Mouse (Mus musculus) ES-E14 (cell line): Measurements from ENCODE around the gene Tsks. TPM values are rescaled to one million over a fixed set of nuclear protein-coding genes. Genes with fewer than 3 reads are reported as not detected.

ENCODE experiments used
- DNase-seq: peaks from one replicate; pipeline ENCODE4 v3.0.0-alpha.2; 2013; ENCODE audit warnings: low read depth, low spot score
- H3K27ac ChIP-seq: 2 replicates; pipeline ENCODE4 v1.5.1; 2012; ENCODE audit warnings: low read depth, mild to moderate bottlenecking, low read length, moderate library complexity, mixed read lengths; ENCODE audit not compliant: poor library complexity, insufficient read depth, severe bottlenecking
- H3K36me3 ChIP-seq: 2 replicates; pipeline ENCODE4 v1.6.1; 2012; ENCODE audit warnings: mild to moderate bottlenecking, low read length, moderate library complexity, mixed read lengths; ENCODE audit not compliant: control insufficient read depth, poor library complexity, insufficient read depth, severe bottlenecking
- H3K4me1 ChIP-seq, 2 experiments: fragments of 150-350 bp in 1 of 2; sonication (generic) in 1 of 2; 2 replicates each; pipeline ENCODE4 v1.6.1; 2012; ENCODE audit warnings: low read length in 2 of 2, mild to moderate bottlenecking in 1 of 2, mixed read lengths in 1 of 2; ENCODE audit not compliant: control insufficient read depth in 2 of 2, insufficient read depth in 2 of 2, poor library complexity in 1 of 2
- H3K4me3 ChIP-seq, 2 experiments: fragments of 150-350 bp in 1 of 2; sonication (generic) in 1 of 2; 2 replicates each; pipeline ENCODE4 v1.5.1; 2012; ENCODE audit warnings: low read length in 2 of 2, low read depth in 1 of 2, mild to moderate bottlenecking in 1 of 2, mixed read lengths in 1 of 2; ENCODE audit not compliant: insufficient read depth in 1 of 2, poor library complexity in 1 of 2, severe bottlenecking in 1 of 2
- H3K9ac ChIP-seq: 2 replicates; pipeline ENCODE4 v1.6.1; 2012; ENCODE audit warnings: low read depth, mild to moderate bottlenecking, low read length, mixed read lengths; ENCODE audit not compliant: poor library complexity, insufficient read depth, severe bottlenecking
- H3K9me3 ChIP-seq: fragments of 150-350 bp; sonication (generic); 2 replicates; pipeline ENCODE4 v1.6.1; 2012; ENCODE audit warnings: low read depth, mild to moderate bottlenecking, low read length; ENCODE audit not compliant: control insufficient read depth, insufficient read depth
- CHD2 ChIP-seq: IDR thresholded peaks from 2 replicates; pipeline ENCODE4 v1.6.1; 2014; ENCODE audit warnings: mild to moderate bottlenecking, low read depth, low read length, inconsistent platforms
- HCFC1 ChIP-seq: IDR thresholded peaks from 2 replicates; pipeline ENCODE4 v1.6.1; 2012; ENCODE audit warnings: low read length, inconsistent platforms, borderline replicate concordance; ENCODE audit not compliant: insufficient read depth
- MAFK ChIP-seq: IDR thresholded peaks from 2 replicates; pipeline ENCODE4 v1.6.1; 2014; ENCODE audit warnings: mild to moderate bottlenecking, low read depth, low read length, inconsistent platforms; ENCODE audit not compliant: insufficient read depth
- ZC3H11A ChIP-seq: IDR thresholded peaks from 2 replicates; pipeline ENCODE4 v1.6.1; 2012; ENCODE audit warnings: low read depth, mild to moderate bottlenecking, inconsistent platforms, low read length, borderline replicate concordance
- ZNF384 ChIP-seq: IDR thresholded peaks from 2 replicates; pipeline ENCODE4 v1.6.1; 2012; ENCODE audit warnings: low read depth, low read length, inconsistent platforms
- in situ Hi-C, 2 experiments: fragments of 600-800 bp; cut with MboI; formaldehyde crosslinking; loops; one replicate each; pipeline ENCODE4 v1.15.1; 2025; ENCODE audit warnings: low sequenced_read_pairs in 2 of 2, inconsistent platforms in 1 of 2; ENCODE audit not compliant: unreplicated experiment in 2 of 2
- total RNA-seq: library from RNA; depleted of rRNA; stranded (reverse); fragments of 300-350 nt; gene quantifications from 2 replicates; pipeline ENCODE4 v1.2.3, GENCODE M21; 2012

Gene Tsks
- total RNA-seq, 1 experiment, result 0.49 TPM

DNA sequence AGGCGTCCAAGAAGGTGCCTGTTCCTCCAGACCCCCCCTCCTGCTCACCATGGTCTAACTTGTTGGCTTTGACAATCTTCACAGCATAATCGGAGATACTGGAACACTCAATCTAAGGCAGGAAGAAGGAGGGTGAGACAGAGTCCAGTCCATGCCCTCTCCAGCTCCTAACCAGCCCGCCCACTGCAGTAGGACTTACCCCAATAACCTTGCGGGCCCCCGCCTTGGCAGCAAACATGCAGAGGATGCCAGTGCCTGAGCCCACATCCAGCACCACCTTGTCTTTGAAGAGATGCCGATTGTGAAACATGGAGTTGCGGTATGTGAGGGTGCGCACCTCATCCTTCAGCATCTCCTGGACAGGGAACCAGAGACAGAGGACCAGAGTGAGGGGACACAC, 38.5 kb downstream of the Tsks start:
- Histone ChIP-seq H3K27ac (no peak overlapping the region), H3K9me3 (no peaks in the 10 kb centered on the region), H3K4me1 (peaks cover 2 to 19% of the 10 kb centered on the region in 2 experiments; a peak in 3 of 4 replicates), H3K36me3 (peaks cover 63% of the 10 kb centered on the region), H3K9ac (no peak overlapping the region), H3K4me3 (no peak overlapping the region)
- TF ChIP-seq CHD2 (no peak), MAFK (no peak), ZNF384 (no peak), ZC3H11A (no peak), HCFC1 (no peak)
- in situ Hi-C loops, result no loop called here
- no peak for DNase-seq

DNA sequence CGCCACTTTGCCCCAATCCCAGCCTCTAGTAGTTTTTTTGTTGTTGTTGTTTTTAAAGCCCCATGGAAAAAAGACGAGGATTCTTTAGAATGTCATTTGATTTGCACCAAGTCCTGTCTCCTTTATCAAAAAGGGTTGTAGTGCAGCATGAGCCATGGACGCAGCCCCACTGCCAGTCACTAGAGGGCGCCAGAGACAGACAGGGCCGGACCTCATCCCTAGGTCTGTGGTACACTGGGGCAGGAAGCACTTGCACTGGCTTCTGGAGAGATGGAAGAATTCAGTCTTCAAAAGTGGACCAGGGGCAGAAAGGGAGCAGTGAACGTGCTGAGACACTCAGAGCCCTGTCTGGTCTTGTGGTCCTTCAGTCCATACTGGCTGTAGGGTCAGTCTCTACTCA, 40.1 kb downstream of the Tsks start:
- no peaks in the 10 kb centered on the region for H3K9me3 ChIP-seq
- H3K4me1 ChIP-seq, result peaks cover 2 to 14% of the 10 kb centered on the region in 2 experiments; a peak in 2 of 4 replicates
- H3K36me3 ChIP-seq, result peaks cover 47% of the 10 kb centered on the region
- H3K4me3 ChIP-seq, result no peak overlapping the region
- H3K27ac ChIP-seq, result no peak overlapping the region
- no peak for TF ChIP-seq MAFK
- TF ChIP-seq ZNF384, result no peak
- TF ChIP-seq ZC3H11A, result peak; percentile 5; the same call in 1 of the 2 replicates
- no peak for TF ChIP-seq CHD2
- no peak for TF ChIP-seq HCFC1
- in situ Hi-C loops, result no loop called here
- H3K9ac ChIP-seq, result peak overlapping the region; percentile 34; the same call in 1 of the 2 replicates
- DNase-seq, result no peak

DNA sequence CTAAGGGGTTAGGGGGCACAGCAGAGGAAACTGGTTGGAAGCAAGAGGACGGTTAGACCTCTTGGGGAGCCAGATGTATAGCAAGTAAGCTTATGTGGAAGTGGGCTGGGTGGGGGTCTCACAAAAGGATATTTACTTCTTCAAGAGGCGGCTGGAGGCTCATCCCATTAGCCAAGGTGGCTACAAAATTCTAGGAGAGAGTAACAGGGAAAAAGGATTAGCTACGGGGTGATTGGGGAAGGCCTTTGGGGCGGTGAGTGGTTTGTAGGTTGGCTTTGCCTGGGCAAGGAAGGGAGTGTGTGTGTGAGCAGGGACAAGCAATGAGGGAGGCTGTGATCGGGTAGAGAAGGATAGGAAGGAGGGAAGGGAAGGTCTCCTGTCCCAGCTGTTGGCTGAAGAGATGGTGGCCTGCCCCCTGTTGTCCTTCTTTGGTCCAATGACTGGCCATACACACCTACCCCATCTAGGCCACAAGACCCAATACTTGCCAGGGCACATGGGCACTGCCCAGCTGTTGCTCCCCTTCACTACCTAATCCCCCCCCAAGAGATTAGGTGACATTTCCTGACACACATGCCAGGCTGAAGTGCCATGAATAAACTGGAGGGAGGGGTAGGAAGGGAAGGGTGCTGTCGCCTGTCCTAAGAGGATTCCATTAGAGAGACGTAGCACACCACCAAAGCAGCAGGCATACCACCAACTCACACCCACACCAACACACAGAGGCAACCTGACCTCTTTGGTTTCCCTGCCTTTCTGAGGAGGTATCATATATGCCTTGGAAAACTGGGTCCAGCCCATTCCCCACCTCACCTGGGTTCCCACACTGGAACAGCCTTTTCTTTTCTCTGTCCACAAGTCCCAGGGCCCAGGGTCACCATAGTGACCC, 41.2 kb downstream of the Tsks start:
- H3K36me3 ChIP-seq, result peaks cover 41% of the 10 kb centered on the region
- no peak for TF ChIP-seq HCFC1
- TF ChIP-seq MAFK, result no peak
- no peak for TF ChIP-seq CHD2
- TF ChIP-seq ZC3H11A, result no peak
- TF ChIP-seq ZNF384, result no peak
- H3K9me3 ChIP-seq, result no peaks in the 10 kb centered on the region
- H3K27ac ChIP-seq, result 0 out of 2 replicates have a peak overlapping the region, but pooled peaks have one; percentile 4
- peak overlapping the region; percentile 34; the same call in 1 of the 2 replicates for H3K9ac ChIP-seq
- in situ Hi-C loops, result no loop called here
- no peak for DNase-seq
- peak overlapping the region; percentile 19 to 95; a peak in 2 of 4 replicates for H3K4me3 ChIP-seq
- peaks cover 3 to 14% of the 10 kb centered on the region in 2 experiments; a peak in 3 of 4 replicates for H3K4me1 ChIP-seq

DNA sequence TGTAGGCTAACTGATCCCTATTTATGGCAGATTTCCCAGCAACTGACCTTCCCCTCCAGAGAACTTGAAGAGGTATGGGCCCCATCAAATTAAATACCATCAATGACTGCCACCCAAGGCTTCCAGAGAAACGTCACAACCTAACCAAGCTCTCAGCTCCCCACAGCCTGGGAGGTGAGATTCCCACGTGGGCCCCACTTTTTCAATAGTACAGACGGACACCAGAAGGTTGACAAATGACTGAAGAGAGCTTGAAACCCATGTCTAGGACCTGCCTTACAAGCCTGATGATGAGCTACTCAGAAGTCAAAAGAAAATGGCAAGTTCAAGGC, 41.8 kb downstream of the Tsks start:
- TF ChIP-seq HCFC1 (no peak), CHD2 (no peak), ZC3H11A (no peak), ZNF384 (no peak), MAFK (no peak)
- Histone ChIP-seq H3K27ac (no peak overlapping the region), H3K9me3 (no peaks in the 10 kb centered on the region), H3K9ac (peak overlapping the region; percentile 99; the same call in 1 of the 2 replicates), H3K4me1 (peaks cover 3 to 16% of the 10 kb centered on the region in 2 experiments; a peak in 3 of 4 replicates), H3K36me3 (peaks cover 37% of the 10 kb centered on the region), H3K4me3 (peak overlapping the region; percentile 88 to 95; a peak in 3 of 4 replicates)
- in situ Hi-C loops, result no loop called here
- no peak for DNase-seq
